Mouse (Mus musculus) cortical plate, adult 2 months (tissue): ENCODE results near the gene Pcolce.

ENCODE experiments used
- CTCF ChIP-seq: fragments of 200-500 bp; IDR thresholded peaks from 2 replicates; pipeline ENCODE4 v1.5.1; 2011; ENCODE audit warnings: mild to moderate bottlenecking, control low read depth, low read length; ENCODE audit not compliant: insufficient read depth; ENCODE audit errors: extremely low read depth
- POLR2A ChIP-seq: fragments of 200-500 bp; IDR thresholded peaks from 2 replicates; pipeline ENCODE4 v1.6.1; 2011; ENCODE audit warnings: mild to moderate bottlenecking, low read length, control low read depth; ENCODE audit not compliant: insufficient read depth; ENCODE audit errors: extremely low read depth

- no peak for TF ChIP-seq CTCF
- TF ChIP-seq POLR2A: no peak
These were observed 43.9 kb downstream of the Pcolce start, which contains the start of gene Tfr2 for GRCm38 (mm10) chr5:137569665-137570064.
